Mouse (Mus musculus): Measurements from ENCODE around the gene Cby1. TPM values are rescaled to one million over a fixed set of nuclear protein-coding genes. Genes with fewer than 3 reads are reported as not detected.
A peak's percentile ranks its signal among the peaks of the same experiment; 100 is the strongest.
"Not testable (repeated sequence)": the region's sequence is repeated elsewhere in the genome, so short reads cannot be mapped to it uniquely, and the experiment has no call there.

The Cby1 gene
- total RNA-seq, 2 experiments from 2014 or later, result 42.4 to 47.0 TPM

GRCm38 (mm10) chr15:79671828-79672348, 12.9 kb downstream of the Cby1 start:
- DNase-seq (ENCODE audit: low spot score in 2 of 2), result not testable (repeated sequence)

GRCm38 (mm10) chr15:79677936-79678335, 18.9 kb downstream of the Cby1 start:
- DNase-seq (ENCODE audit: low spot score in 2 of 2), result no peak

- no peak for DNase-seq (ENCODE audit: low spot score in 2 of 2)
Observed at GRCm38 (mm10) chr15:79681973-79682372, 23.0 kb downstream of the Cby1 start.

- no peak for DNase-seq (ENCODE audit: low spot score in 2 of 2)
Observed at GRCm38 (mm10) chr15:79683146-79683545, 24.1 kb downstream of the Cby1 start.

- DNase-seq (ENCODE audit: low spot score in 2 of 2), result peak; percentile 44 to 47
Observed at GRCm38 (mm10) chr15:79683707-79684465, 24.9 kb downstream of the Cby1 start.

- DNase-seq (ENCODE audit: low spot score in 2 of 2), result no peak
Observed at GRCm38 (mm10) chr15:79684616-79685015, 25.6 kb downstream of the Cby1 start.

- no peak for DNase-seq (ENCODE audit: low spot score in 2 of 2)
Observed at GRCm38 (mm10) chr15:79685141-79685641, 26.2 kb downstream of the Cby1 start.

GRCm38 (mm10) chr15:79686046-79686869, 27.3 kb downstream of the Cby1 start:
- no peak for DNase-seq (ENCODE audit: low spot score in 2 of 2)

- DNase-seq (ENCODE audit: low spot score in 2 of 2), result peak; percentile 22 to 41
Observed at GRCm38 (mm10) chr15:79687175-79687574, 28.2 kb downstream of the Cby1 start.

- peak; percentile 96 to 97 for DNase-seq (ENCODE audit: low spot score in 2 of 2)
Observed at GRCm38 (mm10) chr15:79687646-79688267, 28.8 kb downstream of the Cby1 start, which contains the start of gene Josd1. Gene Josd1, minus strand, starts transcription at chr15:79687919.

- no peak for DNase-seq (ENCODE audit: low spot score in 2 of 2)
Observed at GRCm38 (mm10) chr15:79688268-79688956, 29.4 kb downstream of the Cby1 start.

GRCm38 (mm10) chr15:79689662-79690425, 30.8 kb downstream of the Cby1 start:
- no peak for DNase-seq (ENCODE audit: low spot score in 2 of 2)

- peak; percentile 94 to 97 for DNase-seq (ENCODE audit: low spot score in 2 of 2)
Observed at GRCm38 (mm10) chr15:79690426-79691022, 31.5 kb downstream of the Cby1 start, which contains the start of gene Gtpbp1. Gene Gtpbp1, plus strand, starts transcription at chr15:79690845.

GRCm38 (mm10) chr15:79691023-79691508, 32.1 kb downstream of the Cby1 start:
- DNase-seq (ENCODE audit: low spot score in 2 of 2), result no peak

- no peak for DNase-seq (ENCODE audit: low spot score in 2 of 2)
Observed at GRCm38 (mm10) chr15:79692334-79692733, 33.3 kb downstream of the Cby1 start.

- DNase-seq (ENCODE audit: low spot score in 2 of 2), result no peak
Observed at GRCm38 (mm10) chr15:79693740-79694139, 34.7 kb downstream of the Cby1 start.

GRCm38 (mm10) chr15:79694512-79694911, 35.5 kb downstream of the Cby1 start:
- no peak for DNase-seq (ENCODE audit: low spot score in 2 of 2)

- no peak for DNase-seq (ENCODE audit: low spot score in 2 of 2)
Observed at GRCm38 (mm10) chr15:79695516-79695915, 36.5 kb downstream of the Cby1 start.

GRCm38 (mm10) chr15:79696508-79696907, 37.5 kb downstream of the Cby1 start:
- no peak for DNase-seq (ENCODE audit: low spot score in 2 of 2)

All from left cerebral cortex, adult 18-20 months (tissue).